Mouse (Mus musculus): ENCODE data around the gene Nek9. TPM values are rescaled to one million over a fixed set of nuclear protein-coding genes. Genes with fewer than 3 reads are reported as not detected.

Nek9 gene
- polyA plus RNA-seq, 1 experiment from 2014 or later, result 6.9 TPM

GRCm38 (mm10) chr12:85298127-85298834, 40.9 kb downstream of the Nek9 start:
- no peak for ATAC-seq (ENCODE audit: low read depth)
- Histone ChIP-seq H3K4me3 (ENCODE audit: low read depth, low read length) (no peak overlapping the region), H3K4me1 (ENCODE audit: control insufficient read depth, low read depth, low read length) (no peaks in the 10 kb centered on the region), H3K27me3 (ENCODE audit: control insufficient read depth, insufficient read depth, low read depth, low read length) (no peaks in the 10 kb centered on the region), H3K9ac (ENCODE audit: low read depth, low read length) (no peak overlapping the region), H3K4me2 (ENCODE audit: low read depth, low read length) (no peak overlapping the region), H3K36me3 (ENCODE audit: control insufficient read depth, insufficient read depth) (peaks cover 23% of the 10 kb centered on the region), H3K27ac (ENCODE audit: low read length) (no peak overlapping the region), H3K9me3 (replicated peaks; ENCODE audit: control insufficient read depth, low read length) (no peaks in the 10 kb centered on the region)
- WGBS (ENCODE audit: insufficient replicate concordance), result 76% methylated on average over 11 of the region's 11 CpGs

GRCm38 (mm10) chr12:85297345-85297997, 41.7 kb downstream of the Nek9 start:
- Histone ChIP-seq H3K27ac (ENCODE audit: low read length) (no peak overlapping the region), H3K4me2 (ENCODE audit: low read depth, low read length) (no peak overlapping the region), H3K4me1 (ENCODE audit: control insufficient read depth, low read depth, low read length) (no peaks in the 10 kb centered on the region), H3K4me3 (ENCODE audit: low read depth, low read length) (no peak overlapping the region), H3K27me3 (ENCODE audit: control insufficient read depth, insufficient read depth, low read depth, low read length) (no peaks in the 10 kb centered on the region), H3K9ac (ENCODE audit: low read depth, low read length) (no peak overlapping the region), H3K9me3 (replicated peaks; ENCODE audit: control insufficient read depth, low read length) (no peaks in the 10 kb centered on the region), H3K36me3 (ENCODE audit: control insufficient read depth, insufficient read depth) (peaks cover 17% of the 10 kb centered on the region)
- 67% methylated on average over 10 of the region's 10 CpGs for WGBS (ENCODE audit: insufficient replicate concordance)
- no peak for ATAC-seq (ENCODE audit: low read depth)

- H3K27me3 ChIP-seq (ENCODE audit: control insufficient read depth, insufficient read depth, low read depth, low read length), result no peaks in the 10 kb centered on the region
- H3K4me3 ChIP-seq (ENCODE audit: low read depth, low read length), result no peak overlapping the region
- no peaks in the 10 kb centered on the region for H3K9me3 ChIP-seq (replicated peaks; ENCODE audit: control insufficient read depth, low read length)
- no peak for ATAC-seq (ENCODE audit: low read depth)
- no peaks in the 10 kb centered on the region for H3K4me1 ChIP-seq (ENCODE audit: control insufficient read depth, low read depth, low read length)
- 78% methylated on average over 5 of the region's 5 CpGs for WGBS (ENCODE audit: insufficient replicate concordance)
- no peak overlapping the region for H3K4me2 ChIP-seq (ENCODE audit: low read depth, low read length)
- H3K27ac ChIP-seq (ENCODE audit: low read length), result no peak overlapping the region
- peaks cover 16% of the 10 kb centered on the region for H3K36me3 ChIP-seq (ENCODE audit: control insufficient read depth, insufficient read depth)
- no peak overlapping the region for H3K9ac ChIP-seq (ENCODE audit: low read depth, low read length)
These were observed 42.2 kb downstream of the Nek9 start for GRCm38 (mm10) chr12:85296915-85297314.

- no peaks in the 10 kb centered on the region for H3K4me1 ChIP-seq (ENCODE audit: control insufficient read depth, low read depth, low read length)
- H3K27ac ChIP-seq (ENCODE audit: low read length), result no peak overlapping the region
- no peak overlapping the region for H3K4me2 ChIP-seq (ENCODE audit: low read depth, low read length)
- WGBS (ENCODE audit: insufficient replicate concordance), result 69% methylated on average over 2 of the region's 2 CpGs
- H3K9me3 ChIP-seq (replicated peaks; ENCODE audit: control insufficient read depth, low read length), result no peaks in the 10 kb centered on the region
- no peak overlapping the region for H3K9ac ChIP-seq (ENCODE audit: low read depth, low read length)
- ATAC-seq (ENCODE audit: low read depth), result no peak
- H3K36me3 ChIP-seq (ENCODE audit: control insufficient read depth, insufficient read depth), result peaks cover 4% of the 10 kb centered on the region; the same call in 1 of the 2 replicates
- H3K4me3 ChIP-seq (ENCODE audit: low read depth, low read length), result no peak overlapping the region
- no peaks in the 10 kb centered on the region for H3K27me3 ChIP-seq (ENCODE audit: control insufficient read depth, insufficient read depth, low read depth, low read length)
These were observed 43.7 kb downstream of the Nek9 start for GRCm38 (mm10) chr12:85295506-85295905.

GRCm38 (mm10) chr12:85292906-85293305, 46.3 kb downstream of the Nek9 start:
- no peak overlapping the region for H3K9ac ChIP-seq (ENCODE audit: low read depth, low read length)
- H3K9me3 ChIP-seq (replicated peaks; ENCODE audit: control insufficient read depth, low read length), result no peaks in the 10 kb centered on the region
- no peak overlapping the region for H3K4me2 ChIP-seq (ENCODE audit: low read depth, low read length)
- H3K4me1 ChIP-seq (ENCODE audit: control insufficient read depth, low read depth, low read length), result peaks cover 7% of the 10 kb centered on the region
- peaks cover 7% of the 10 kb centered on the region for H3K27me3 ChIP-seq (ENCODE audit: control insufficient read depth, insufficient read depth, low read depth, low read length)
- no peak overlapping the region for H3K4me3 ChIP-seq (ENCODE audit: low read depth, low read length)
- no peaks in the 10 kb centered on the region for H3K36me3 ChIP-seq (ENCODE audit: control insufficient read depth, insufficient read depth)
- ATAC-seq (ENCODE audit: low read depth), result no peak
- no peak overlapping the region for H3K27ac ChIP-seq (ENCODE audit: low read length)

- 55% methylated on average over 6 of the region's 6 CpGs for WGBS (ENCODE audit: insufficient replicate concordance)
- H3K9me3 ChIP-seq (replicated peaks; ENCODE audit: control insufficient read depth, low read length), result no peaks in the 10 kb centered on the region
- H3K4me1 ChIP-seq (ENCODE audit: control insufficient read depth, low read depth, low read length), result peaks cover 7% of the 10 kb centered on the region
- no peak overlapping the region for H3K4me3 ChIP-seq (ENCODE audit: low read depth, low read length)
- no peak overlapping the region for H3K4me2 ChIP-seq (ENCODE audit: low read depth, low read length)
- H3K27ac ChIP-seq (ENCODE audit: low read length), result no peak overlapping the region
- no peaks in the 10 kb centered on the region for H3K36me3 ChIP-seq (ENCODE audit: control insufficient read depth, insufficient read depth)
- H3K9ac ChIP-seq (ENCODE audit: low read depth, low read length), result no peak overlapping the region
- peaks cover 7% of the 10 kb centered on the region for H3K27me3 ChIP-seq (ENCODE audit: control insufficient read depth, insufficient read depth, low read depth, low read length)
- ATAC-seq (ENCODE audit: low read depth), result no peak
These were observed 46.9 kb downstream of the Nek9 start for GRCm38 (mm10) chr12:85292288-85292687.

- peaks cover 7% of the 10 kb centered on the region for H3K27me3 ChIP-seq (ENCODE audit: control insufficient read depth, insufficient read depth, low read depth, low read length)
- H3K36me3 ChIP-seq (ENCODE audit: control insufficient read depth, insufficient read depth), result no peaks in the 10 kb centered on the region
- no peak overlapping the region for H3K4me3 ChIP-seq (ENCODE audit: low read depth, low read length)
- no peak overlapping the region for H3K4me2 ChIP-seq (ENCODE audit: low read depth, low read length)
- no peaks in the 10 kb centered on the region for H3K9me3 ChIP-seq (replicated peaks; ENCODE audit: control insufficient read depth, low read length)
- no peak overlapping the region for H3K9ac ChIP-seq (ENCODE audit: low read depth, low read length)
- peaks cover 7% of the 10 kb centered on the region for H3K4me1 ChIP-seq (ENCODE audit: control insufficient read depth, low read depth, low read length)
- no peak for ATAC-seq (ENCODE audit: low read depth)
- no peak overlapping the region for H3K27ac ChIP-seq (ENCODE audit: low read length)
These were observed 47.6 kb downstream of the Nek9 start for GRCm38 (mm10) chr12:85291541-85291940.

- Histone ChIP-seq H3K9me3 (replicated peaks; ENCODE audit: control insufficient read depth, low read length) (no peaks in the 10 kb centered on the region), H3K36me3 (ENCODE audit: control insufficient read depth, insufficient read depth) (no peaks in the 10 kb centered on the region), H3K4me1 (ENCODE audit: control insufficient read depth, low read depth, low read length) (peaks cover 7% of the 10 kb centered on the region), H3K27ac (ENCODE audit: low read length) (no peak overlapping the region), H3K4me3 (ENCODE audit: low read depth, low read length) (no peak overlapping the region), H3K9ac (ENCODE audit: low read depth, low read length) (no peak overlapping the region), H3K27me3 (ENCODE audit: control insufficient read depth, insufficient read depth, low read depth, low read length) (peaks cover 7% of the 10 kb centered on the region), H3K4me2 (ENCODE audit: low read depth, low read length) (no peak overlapping the region)
- 73% methylated on average over 10 of the region's 10 CpGs for WGBS (ENCODE audit: insufficient replicate concordance)
- ATAC-seq (ENCODE audit: low read depth), result no peak
These were observed 48.5 kb downstream of the Nek9 start for GRCm38 (mm10) chr12:85290633-85291032.

- Histone ChIP-seq H3K4me3 (ENCODE audit: low read depth, low read length) (no peak overlapping the region), H3K9ac (ENCODE audit: low read depth, low read length) (peak overlapping the region; percentile 54; the same call in 1 of the 2 replicates), H3K27ac (ENCODE audit: low read length) (no peak overlapping the region), H3K4me1 (ENCODE audit: control insufficient read depth, low read depth, low read length) (peaks cover 7% of the 10 kb centered on the region), H3K9me3 (replicated peaks; ENCODE audit: control insufficient read depth, low read length) (no peaks in the 10 kb centered on the region), H3K27me3 (ENCODE audit: control insufficient read depth, insufficient read depth, low read depth, low read length) (peaks cover 7% of the 10 kb centered on the region), H3K36me3 (ENCODE audit: control insufficient read depth, insufficient read depth) (no peaks in the 10 kb centered on the region), H3K4me2 (ENCODE audit: low read depth, low read length) (peak overlapping the region; percentile 77; the same call in 1 of the 2 replicates)
- WGBS (ENCODE audit: insufficient replicate concordance), result 57% methylated on average over 24 of the region's 24 CpGs
- ATAC-seq (ENCODE audit: low read depth), result no peak
These were observed 49.8 kb downstream of the Nek9 start for GRCm38 (mm10) chr12:85289157-85290000.
